Mouse (Mus musculus) frontal cortex, adult (tissue): ENCODE results near the gene Wipf1.
"Not testable (repeated sequence)": the region's sequence is repeated elsewhere in the genome, so short reads cannot be mapped to it uniquely, and the experiment has no call there.

ENCODE experiments used
- ATAC-seq: cut with Nextera tagmentation; 2 replicates; pipeline ENCODE4 v1.9.2; 2017; ENCODE audit warnings: mild to moderate bottlenecking, moderate library complexity, mixed read lengths; ENCODE audit not compliant: low TSS enrichment

Gene Wipf1

GRCm38 (mm10) chr2:73529356-73530330 lies at the start of gene Wipf1:
Gene Wipf1, minus strand, starts transcription at chr2:73529734.
- ATAC-seq, result peak; percentile 81

- no peak for ATAC-seq
Observed at GRCm38 (mm10) chr2:73579168-73579567, 49.6 kb upstream of the Wipf1 start.

GRCm38 (mm10) chr2:73574418-73574817 lies 44.9 kb upstream of the Wipf1 start:
- ATAC-seq, result no peak

- no peak for ATAC-seq
Observed at GRCm38 (mm10) chr2:73573556-73573955, 44.0 kb upstream of the Wipf1 start.

GRCm38 (mm10) chr2:73572539-73573372 lies 43.2 kb upstream of the Wipf1 start:
- peak; percentile 91 for ATAC-seq

- 0 out of 2 replicates have a peak, but pooled peaks have one; percentile 1 for ATAC-seq
Observed at GRCm38 (mm10) chr2:73571901-73572300, 42.4 kb upstream of the Wipf1 start.

GRCm38 (mm10) chr2:73571304-73571703 lies 41.8 kb upstream of the Wipf1 start:
- ATAC-seq, result no peak

- peak; percentile 86 for ATAC-seq
Observed at GRCm38 (mm10) chr2:73566989-73567605, 37.6 kb upstream of the Wipf1 start.

GRCm38 (mm10) chr2:73566162-73566561 lies 36.6 kb upstream of the Wipf1 start:
- ATAC-seq, result no peak

- ATAC-seq, result no peak
Observed at GRCm38 (mm10) chr2:73563690-73564089, 34.2 kb upstream of the Wipf1 start.

GRCm38 (mm10) chr2:73562656-73563055 lies 33.1 kb upstream of the Wipf1 start:
- ATAC-seq, result no peak

GRCm38 (mm10) chr2:73561665-73562063 lies 32.1 kb upstream of the Wipf1 start:
- ATAC-seq, result peak; percentile 78

GRCm38 (mm10) chr2:73560899-73561664 lies 31.5 kb upstream of the Wipf1 start:
- peak; percentile 50 for ATAC-seq

- ATAC-seq, result no peak
Observed at GRCm38 (mm10) chr2:73560445-73560844, 30.9 kb upstream of the Wipf1 start.

- ATAC-seq, result no peak
Observed at GRCm38 (mm10) chr2:73557956-73558355, 28.4 kb upstream of the Wipf1 start.

GRCm38 (mm10) chr2:73557061-73557460 lies 27.5 kb upstream of the Wipf1 start:
- not testable (repeated sequence) for ATAC-seq

GRCm38 (mm10) chr2:73554389-73554788 lies 24.9 kb upstream of the Wipf1 start:
- ATAC-seq, result no peak

GRCm38 (mm10) chr2:73552926-73553325 lies 23.4 kb upstream of the Wipf1 start:
- ATAC-seq, result no peak

- ATAC-seq, result peak; percentile 27; the same call in 1 of the 2 replicates
Observed at GRCm38 (mm10) chr2:73550725-73551124, 21.2 kb upstream of the Wipf1 start.

GRCm38 (mm10) chr2:73548542-73548941 lies 19.0 kb upstream of the Wipf1 start:
- no peak for ATAC-seq

- no peak for ATAC-seq
Observed at GRCm38 (mm10) chr2:73547256-73547655, 17.7 kb upstream of the Wipf1 start.
